Mouse (Mus musculus) kidney, adult 2 months (tissue): ENCODE data around the gene Rgs7bp.

Source experiments
- CTCF ChIP-seq: fragments of 200-500 bp; conservative IDR thresholded peaks from 2 replicates; pipeline ENCODE4 v1.5.1; 2011; ENCODE audit warnings: low read depth, mild to moderate bottlenecking, control low read depth, low read length, moderate library complexity, mixed read lengths; ENCODE audit not compliant: insufficient read depth, insufficient read length
- POLR2A ChIP-seq: fragments of 200-500 bp; IDR thresholded peaks from one replicate; pipeline ENCODE4 v1.6.1; 2011; ENCODE audit warnings: low read depth, low read length, control low read depth

GRCm38 (mm10) chr13:105038334-105038733 lies 16.4 kb downstream of the Rgs7bp start:
- TF ChIP-seq CTCF (no peak), POLR2A (no peak)
